Comparison of ENCODE assay signal across 1 mouse cellular context in the genomic region with DNA sequence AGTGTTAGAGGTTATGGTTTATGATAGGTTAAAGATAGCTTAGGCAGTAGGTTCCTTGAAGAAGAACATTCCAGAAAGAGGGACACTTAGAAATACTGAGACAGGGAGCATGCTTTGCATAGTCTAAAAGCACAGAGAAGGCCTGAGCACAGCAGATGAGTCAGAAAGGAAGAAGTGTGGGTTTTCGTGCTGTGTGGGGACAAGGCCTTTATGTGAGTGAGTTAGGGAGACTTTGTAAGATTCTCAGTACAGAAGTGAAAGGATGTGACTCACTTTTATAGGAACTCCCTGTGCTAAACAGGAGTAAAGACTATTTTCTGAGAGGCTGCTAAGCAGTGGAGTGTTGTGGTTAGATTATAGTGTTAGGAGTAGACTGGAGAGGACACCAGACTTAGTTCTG.
TF ChIP-seq lines count a peak whose summit lies in the region.

No protein-coding gene starts in this region.

TF ChIP-seq in MEL, 35 proteins besides CTCF, POLR2A, EP300 and RAD21 (continued from another document):
- TF ChIP-seq ZC3H11A (IDR thresholded peaks at IDR 0.05; ENCODE audit: low read depth, low read length) (no peak), MAX (IDR thresholded peaks at IDR 0.05; ENCODE audit: low read length) (no peak), NELFE (IDR thresholded peaks at IDR 0.05; ENCODE audit: low read depth, low read length) (peak; percentile 28; the same call in 1 of the 2 replicates), ZKSCAN1 (IDR thresholded peaks at IDR 0.05; ENCODE audit: low read depth, low read length) (no peak), NRF1 (IDR thresholded peaks at IDR 0.05; ENCODE audit: insufficient read depth, low read depth, low read length, poor library complexity, severe bottlenecking) (no peak), UBTF (IDR thresholded peaks at IDR 0.05; ENCODE audit: borderline replicate concordance, insufficient read depth, low read depth, low read length) (no peak), POLR2AphosphoS2 (IDR thresholded peaks at IDR 0.05; ENCODE audit: low read length) (no peak), HCFC1 (IDR thresholded peaks at IDR 0.05; ENCODE audit: low read depth, low read length) (no peak), ETS1 (IDR thresholded peaks at IDR 0.05; ENCODE audit: low read depth, low read length) (0 out of 2 replicates have a peak, but pooled peaks have one; percentile 21), TCF12 (IDR thresholded peaks at IDR 0.05; ENCODE audit: low read depth, low read length) (no peak), ZNF384 (IDR thresholded peaks at IDR 0.05; ENCODE audit: low read depth, low read length) (no peak), USF1 (IDR thresholded peaks at IDR 0.05; ENCODE audit: low read depth, low read length) (no peak), SMC3 (IDR thresholded peaks at IDR 0.05; ENCODE audit: low read depth, low read length) (no peak), POLR2AphosphoS5 (IDR thresholded peaks at IDR 0.05; ENCODE audit: borderline replicate concordance, low read depth, low read length) (no peak), E2F4 (IDR thresholded peaks at IDR 0.05; ENCODE audit: borderline replicate concordance, low read depth, low read length) (no peak), MXI1 (IDR thresholded peaks at IDR 0.05; ENCODE audit: low read depth, low read length) (peak; percentile 38), USF2 (IDR thresholded peaks at IDR 0.05; ENCODE audit: borderline replicate concordance in 1 of 2, insufficient read depth in 1 of 2, low read depth in 1 of 2, low read length in 2 of 2) (no peak), MAFK (IDR thresholded peaks at IDR 0.05; ENCODE audit: borderline replicate concordance, low read depth, low read length) (no peak), MYC (IDR thresholded peaks at IDR 0.05; ENCODE audit: low read depth, low read length) (no peak), CHD1 (IDR thresholded peaks at IDR 0.05; ENCODE audit: low read depth, low read length) (no peak), MAZ (IDR thresholded peaks at IDR 0.05; ENCODE audit: low read depth, low read length) (no peak)
